Mouse (Mus musculus) megakaryocyte, embryonic 14.5 days (primary cell): ENCODE results near the gene Gipc1.

Experiments
- FLI1 ChIP-seq: IDR thresholded peaks from 2 replicates; pipeline ENCODE4 v1.6.1; 2012; ENCODE audit warnings: low read length, inconsistent platforms, mixed read lengths
- GATA1 ChIP-seq: IDR thresholded peaks from 3 replicates; pipeline ENCODE4 v1.6.1; 2012; ENCODE audit warnings: mixed read lengths, low read length, inconsistent platforms, borderline replicate concordance

DNA sequence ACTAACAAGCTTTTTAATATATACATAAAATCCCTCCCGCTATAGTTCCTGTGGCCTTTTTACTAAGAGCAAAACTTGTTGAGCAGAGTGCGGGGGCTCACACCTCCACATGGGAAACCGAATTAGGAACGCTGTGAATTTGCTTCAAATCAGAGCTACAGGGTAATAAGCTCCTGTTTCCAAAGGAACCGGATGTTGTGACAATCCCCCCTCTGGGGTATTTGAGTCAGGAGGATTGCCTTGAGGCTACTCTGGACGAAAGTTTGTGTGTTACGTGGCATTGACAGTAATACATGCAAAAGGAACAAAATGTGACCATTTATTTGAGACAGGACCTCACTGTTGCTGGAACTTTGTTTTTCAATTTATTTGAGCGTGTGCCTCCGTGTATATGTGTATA lies 43.4 kb upstream of the Gipc1 start:
- TF ChIP-seq GATA1, result no peak
- no peak for TF ChIP-seq FLI1
